Mouse (Mus musculus) liver, adult (tissue): ENCODE results near the gene Lingo2.

Experiments
- GATA4 ChIP-seq: IDR thresholded peaks from 2 replicates; pipeline ENCODE4 v1.6.1; 2014; ENCODE audit warnings: mild to moderate bottlenecking, low read length; ENCODE audit not compliant: insufficient replicate concordance

Gene Lingo2

GRCm38 (mm10) chr4:36696810-36697209 lies 254.7 kb downstream of the Lingo2 start:
- no peak for TF ChIP-seq GATA4

- no peak for TF ChIP-seq GATA4
Observed at GRCm38 (mm10) chr4:36659920-36660319, 291.6 kb downstream of the Lingo2 start.

- TF ChIP-seq GATA4, result no peak
Observed at GRCm38 (mm10) chr4:36647753-36648152, 303.8 kb downstream of the Lingo2 start.

- no peak for TF ChIP-seq GATA4
Observed at GRCm38 (mm10) chr4:36635666-36636065, 315.9 kb downstream of the Lingo2 start.

GRCm38 (mm10) chr4:36576801-36577200 lies 374.7 kb downstream of the Lingo2 start:
- TF ChIP-seq GATA4, result no peak

- no peak for TF ChIP-seq GATA4
Observed at GRCm38 (mm10) chr4:36576256-36576655, 375.3 kb downstream of the Lingo2 start.

- TF ChIP-seq GATA4, result no peak
Observed at GRCm38 (mm10) chr4:36566544-36566943, 385.0 kb downstream of the Lingo2 start.

GRCm38 (mm10) chr4:36560997-36561396 lies 390.6 kb downstream of the Lingo2 start:
- no peak for TF ChIP-seq GATA4

GRCm38 (mm10) chr4:36540664-36541360 lies 410.7 kb downstream of the Lingo2 start:
- TF ChIP-seq GATA4, result no peak

- TF ChIP-seq GATA4, result no peak
Observed at GRCm38 (mm10) chr4:36533895-36534294, 417.7 kb downstream of the Lingo2 start.

- TF ChIP-seq GATA4, result no peak
Observed at GRCm38 (mm10) chr4:36490255-36490654, 461.3 kb downstream of the Lingo2 start.

- no peak for TF ChIP-seq GATA4
Observed at GRCm38 (mm10) chr4:36435211-36435610, 516.3 kb downstream of the Lingo2 start.

- no peak for TF ChIP-seq GATA4
Observed at GRCm38 (mm10) chr4:36426192-36426591, 525.4 kb downstream of the Lingo2 start.

- TF ChIP-seq GATA4, result no peak
Observed at GRCm38 (mm10) chr4:36407350-36407749, 544.2 kb downstream of the Lingo2 start.

GRCm38 (mm10) chr4:36368925-36369324 lies 582.6 kb downstream of the Lingo2 start:
- no peak for TF ChIP-seq GATA4

GRCm38 (mm10) chr4:36354401-36354800 lies 597.1 kb downstream of the Lingo2 start:
- TF ChIP-seq GATA4, result no peak

- no peak for TF ChIP-seq GATA4
Observed at GRCm38 (mm10) chr4:36331741-36332140, 619.8 kb downstream of the Lingo2 start.
